Mouse (Mus musculus): ENCODE data around the gene Ccdc28b.
A peak's percentile ranks its signal among the peaks of the same experiment; 100 is the strongest.

DNA sequence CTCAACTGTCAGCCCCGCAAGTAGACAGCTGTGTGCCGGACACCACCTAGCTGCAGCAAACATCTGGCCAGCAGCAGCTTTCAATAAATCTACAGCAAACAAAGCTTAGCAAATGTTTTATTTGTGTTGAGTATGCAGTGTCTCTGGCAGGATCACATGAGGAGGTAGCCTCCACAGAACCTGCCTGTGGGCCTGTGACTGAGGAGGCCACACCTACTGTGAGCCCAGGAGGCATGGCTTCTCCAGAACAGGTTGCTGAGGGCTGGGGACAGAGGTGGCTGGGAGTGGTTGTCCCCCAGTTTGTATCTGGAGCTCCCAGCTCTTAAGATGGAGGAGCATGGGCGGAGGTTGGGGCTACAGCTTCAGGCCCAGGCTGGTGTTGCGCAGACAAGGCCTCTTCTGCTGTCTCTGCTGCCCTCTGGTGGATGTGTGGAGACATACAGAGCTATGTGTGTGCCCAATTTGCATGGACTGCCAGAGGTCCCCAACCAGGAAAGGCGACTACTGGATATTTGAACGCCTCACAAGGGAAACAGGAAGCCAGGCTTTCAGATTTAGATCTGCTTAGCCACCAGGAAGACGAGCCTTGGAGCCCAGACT, 15.2 kb downstream of the Ccdc28b start:
- TF ChIP-seq CTCF (IDR thresholded peaks at IDR 0.05; ENCODE audit: control insufficient read depth, insufficient read depth, insufficient read length) = peak; percentile 64
- TF ChIP-seq FOSL1 (IDR thresholded peaks at IDR 0.05; ENCODE audit: insufficient read depth, low read length, poor library complexity, severe bottlenecking) = no peak
- TF ChIP-seq MAX (IDR thresholded peaks at IDR 0.05) = no peak
- no peak for TF ChIP-seq MYOD1 (IDR thresholded peaks at IDR 0.05; ENCODE audit: control insufficient read depth, insufficient read length, low read depth)
- no peak for TF ChIP-seq USF1 (IDR thresholded peaks at IDR 0.05; ENCODE audit: low read depth)
- no peak for TF ChIP-seq CEBPB (IDR thresholded peaks at IDR 0.05; ENCODE audit: low read depth)
